Mouse (Mus musculus) urinary bladder, adult 2 months (tissue): Measurements from ENCODE around the gene Olfr1443. TPM values are rescaled to one million over a fixed set of nuclear protein-coding genes. Genes with fewer than 3 reads are reported as not detected.

Experiments used
- polyA plus RNA-seq: library from polyadenylated mRNA; depleted of rRNA; stranded (reverse); fragments of >200 nt; gene quantifications from 2 replicates; pipeline ENCODE4 v1.2.3, GENCODE M21; 2012; rRNA removed

Gene Olfr1443
- polyA plus RNA-seq, 1 experiment, result not detected

Other genes starting within 250 kb of the Olfr1443 start
- 11.6 and 15.2 TPM in 2 replicates for gene Mpeg1, start 217.3 kb upstream of the Olfr1443 start, polyA plus RNA-seq
- 12.6 and 16.8 TPM in 2 replicates for gene Dtx4, start 176.7 kb upstream of the Olfr1443 start, polyA plus RNA-seq
- 5.8 and 6.2 TPM in 2 replicates for gene Fam111a, start 132.4 kb upstream of the Olfr1443 start, polyA plus RNA-seq
- not detected in 2 replicates for gene Gm4952, start 78.1 kb upstream of the Olfr1443 start, polyA plus RNA-seq
- gene Glyat, start 44.8 kb upstream of the Olfr1443 start, polyA plus RNA-seq, result 0.14 and 0.15 TPM in 2 replicates
- gene Olfr1442, start 7.7 kb upstream of the Olfr1443 start, polyA plus RNA-seq, result not detected in 2 replicates
- gene Keg1, start 17.7 kb downstream of the Olfr1443 start, polyA plus RNA-seq, result not detected in 2 replicates
- gene Cntf, start 87.5 kb downstream of the Olfr1443 start, polyA plus RNA-seq, result 1.8 and 2.9 TPM in 2 replicates
- gene Zfp91, start 118.0 kb downstream of the Olfr1443 start, polyA plus RNA-seq, result 37.0 and 44.0 TPM in 2 replicates
- gene Lpxn, start 118.1 kb downstream of the Olfr1443 start, polyA plus RNA-seq, result 4.3 and 5.1 TPM in 2 replicates
- gene Gm5244, start 168.6 kb downstream of the Olfr1443 start, polyA plus RNA-seq, result not detected in 2 replicates
- not detected in 2 replicates for gene Olfr1444, start 179.2 kb downstream of the Olfr1443 start, polyA plus RNA-seq
- not detected in 2 replicates for gene Olfr1445, start 205.7 kb downstream of the Olfr1443 start, polyA plus RNA-seq
- not detected in 2 replicates for gene Olfr1446, start 215.4 kb downstream of the Olfr1443 start, polyA plus RNA-seq
- gene Olfr1447, start 225.6 kb downstream of the Olfr1443 start, polyA plus RNA-seq, result not detected in 2 replicates
- gene Olfr1448, start 246.3 kb downstream of the Olfr1443 start, polyA plus RNA-seq, result not detected in 2 replicates